Mouse (Mus musculus) lung, adult 18-20 months (tissue): ENCODE results near the gene Dld.

ENCODE experiments used
- DNase-seq, 2 experiments: peaks; one replicate each; pipeline ENCODE4 v3.0.0; 2022; ENCODE audit warnings: mixed read lengths in 2 of 2

Gene Dld

DNA sequence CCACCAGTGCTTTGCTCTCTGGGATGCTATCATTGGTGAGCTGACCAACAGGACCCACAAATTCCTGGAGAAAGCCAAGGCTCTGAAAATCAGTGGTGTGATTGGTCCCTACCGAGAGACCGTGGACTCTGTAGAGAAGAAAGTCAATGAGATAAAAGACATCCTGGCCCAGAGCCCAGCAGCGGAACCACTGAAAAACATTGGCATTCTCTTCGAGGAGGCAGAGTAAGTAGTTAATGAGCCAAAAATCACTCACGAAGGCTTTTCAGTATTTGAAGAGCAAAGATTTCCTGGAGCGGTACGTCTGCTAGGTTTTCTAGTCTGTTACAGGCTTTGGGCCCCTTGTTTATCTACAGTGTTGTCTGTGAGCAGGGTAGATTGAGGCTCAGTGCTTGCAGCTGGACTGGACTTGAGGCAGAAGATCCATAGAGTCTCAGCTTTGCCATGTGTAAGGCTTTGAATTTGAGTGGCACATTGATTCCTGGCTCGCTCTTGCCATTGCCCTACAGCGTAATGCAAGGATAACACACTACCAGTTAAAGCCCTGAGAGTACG, 32.8 kb downstream of the Dld start:
- DNase-seq, result no peak

DNA sequence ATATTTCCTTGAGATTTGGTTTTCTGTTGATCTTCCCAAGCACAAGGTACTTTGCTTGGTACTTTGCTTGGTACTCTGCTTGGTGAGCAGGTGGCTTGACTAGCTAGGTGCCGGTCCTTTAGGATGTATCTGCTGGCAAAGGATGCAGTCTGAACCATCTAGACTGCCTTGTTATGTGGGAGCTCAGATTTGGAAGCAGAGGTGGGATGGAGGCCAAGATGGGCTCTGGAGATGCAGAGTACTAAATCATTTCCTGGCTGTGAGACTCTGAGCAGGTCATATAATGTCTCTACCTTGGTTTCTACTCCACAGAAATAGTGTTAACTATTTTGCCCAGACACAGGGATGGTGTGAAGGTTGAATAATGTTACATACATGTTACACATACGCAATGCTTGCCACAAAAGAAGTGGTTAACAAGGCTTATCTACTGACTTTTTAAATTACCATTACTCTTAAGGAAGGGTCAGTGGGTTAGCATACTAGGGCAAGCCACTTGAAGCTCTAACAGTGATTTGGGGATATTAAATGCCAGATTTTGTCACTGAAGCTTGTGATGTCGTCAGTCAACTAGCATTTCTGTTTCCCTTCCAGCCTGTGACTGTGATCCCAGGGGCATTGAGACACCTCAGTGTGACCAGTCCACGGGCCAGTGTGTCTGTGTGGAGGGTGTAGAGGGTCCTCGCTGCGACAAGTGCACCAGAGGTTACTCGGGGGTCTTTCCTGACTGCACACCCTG, 33.4 kb downstream of the Dld start:
- no peak for DNase-seq

DNA sequence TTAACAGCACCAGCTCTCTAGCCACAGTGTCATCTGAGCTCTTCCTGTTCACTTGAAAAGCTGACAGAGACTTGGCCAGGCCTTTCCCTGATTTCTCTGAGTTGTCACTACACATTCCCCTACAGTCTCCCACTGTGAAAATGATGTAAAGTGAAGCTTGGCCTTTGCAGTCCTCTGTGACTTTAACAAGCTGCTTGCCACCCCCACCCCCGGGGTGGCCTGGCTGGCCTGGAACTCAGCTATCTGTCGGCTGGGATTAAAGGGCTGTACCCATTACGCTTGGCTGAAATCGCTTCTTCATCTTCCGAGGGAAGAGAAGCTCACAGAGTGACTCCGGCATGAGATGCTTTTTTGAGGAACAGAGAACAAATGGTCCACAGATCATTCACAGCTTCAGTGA, 35.3 kb downstream of the Dld start:
- no peak for DNase-seq

DNA sequence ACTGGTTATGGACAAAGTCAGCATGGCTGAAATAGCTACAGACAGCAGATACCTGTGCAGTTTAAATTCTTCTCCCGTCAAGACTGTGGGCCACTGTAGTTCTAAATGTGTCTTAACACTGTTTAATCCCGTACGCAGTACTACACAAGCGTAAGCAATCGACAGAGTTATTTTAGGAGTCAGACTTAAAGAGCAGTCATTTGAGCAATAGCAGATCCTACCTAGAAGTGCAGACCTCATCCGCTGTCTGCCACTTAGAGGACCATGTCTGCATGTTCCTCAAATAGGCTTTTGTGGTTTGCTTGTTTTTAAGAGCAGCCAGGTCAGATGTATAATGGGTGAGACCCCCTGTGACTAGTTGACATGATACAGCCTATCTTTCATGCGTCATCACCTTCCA, 36.9 kb downstream of the Dld start:
- DNase-seq, result no peak

DNA sequence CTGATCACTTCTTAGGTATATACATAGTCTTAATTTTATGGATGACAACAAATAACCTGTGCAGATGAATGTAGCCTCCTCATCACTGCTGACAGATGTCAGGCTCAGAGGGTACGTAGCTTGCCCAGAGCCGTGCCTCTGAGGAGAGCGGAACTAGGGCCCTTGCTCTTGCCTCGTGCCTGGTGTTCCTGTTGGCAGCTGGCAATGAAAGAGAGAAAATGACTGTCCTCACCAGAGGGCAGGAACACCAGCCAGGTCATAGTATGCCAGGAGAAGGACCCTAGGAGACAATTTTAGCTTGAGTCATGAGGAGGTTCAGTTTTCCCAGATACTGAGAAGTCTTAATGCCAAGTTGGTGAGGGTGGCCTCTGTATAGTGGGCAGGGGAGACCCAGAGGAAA, 38.1 kb downstream of the Dld start:
- no peak for DNase-seq

DNA sequence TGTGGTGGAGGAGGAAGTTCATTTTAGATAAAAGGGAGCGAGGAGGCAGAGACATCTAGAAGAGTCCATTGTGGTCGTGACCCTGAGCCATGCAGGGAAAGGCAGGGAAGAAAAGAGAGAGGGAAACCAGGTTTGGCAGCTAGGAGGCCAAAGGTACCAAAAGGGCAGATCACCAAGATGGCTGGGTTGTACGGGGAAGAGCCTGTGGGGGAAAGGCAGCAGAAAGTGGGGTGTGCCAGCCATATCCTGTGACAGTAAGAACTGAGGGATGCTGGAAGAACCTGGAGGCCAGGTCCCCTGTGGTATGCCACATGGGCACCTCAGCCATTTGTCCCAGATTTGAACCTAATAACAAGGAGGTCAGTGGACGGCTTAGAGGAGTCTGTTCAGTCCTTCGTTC, 39.0 kb downstream of the Dld start:
- DNase-seq, result no peak

DNA sequence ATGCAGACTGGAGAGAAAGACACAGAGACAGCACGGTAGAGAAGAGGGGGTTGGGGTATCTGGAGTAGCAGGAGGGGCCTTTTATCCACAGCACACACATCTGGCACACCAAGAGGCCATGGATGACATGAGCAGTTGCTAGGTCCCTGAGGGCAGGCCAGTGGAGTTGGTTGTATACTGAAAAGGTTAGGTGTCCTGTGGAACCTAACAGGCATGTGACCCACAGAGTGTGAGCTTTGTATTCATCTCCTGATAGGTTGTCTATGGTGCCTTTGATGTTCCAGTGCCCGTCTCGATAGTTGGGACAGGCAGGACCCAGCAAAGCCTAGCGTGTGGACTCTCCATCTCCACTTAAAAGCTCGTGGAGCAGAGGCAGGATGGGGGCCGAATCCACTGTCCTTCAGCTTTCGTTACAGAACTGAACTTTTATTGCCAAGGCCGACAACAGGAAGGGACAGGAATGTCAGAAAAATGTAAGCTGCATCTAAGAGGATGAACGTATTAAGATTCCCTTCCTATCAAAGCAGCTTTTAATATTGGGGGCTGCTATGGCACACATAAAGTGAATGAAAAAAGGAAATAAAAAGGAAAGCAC, 39.5 kb downstream of the Dld start:
- DNase-seq, result no peak

DNA sequence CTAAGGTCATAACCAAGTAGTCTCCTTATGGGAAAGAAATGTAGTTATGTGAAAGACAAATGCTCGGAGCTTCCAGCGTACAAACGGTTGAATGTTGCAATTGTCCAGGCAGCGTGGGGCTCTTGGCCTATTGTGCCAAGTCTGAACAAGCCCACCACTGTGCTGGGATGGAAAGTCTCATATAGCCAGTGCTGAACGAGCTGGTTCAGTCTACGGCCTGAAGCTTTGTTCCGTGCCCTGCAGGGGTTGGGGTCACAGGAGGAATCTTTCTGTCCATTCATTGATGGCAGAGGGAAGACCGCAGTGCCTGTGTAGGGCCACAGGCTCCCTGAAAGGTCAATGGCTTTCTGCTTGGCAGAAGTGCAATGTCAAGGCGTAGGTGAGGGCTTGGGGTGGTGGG, 40.6 kb downstream of the Dld start:
- no peak for DNase-seq

DNA sequence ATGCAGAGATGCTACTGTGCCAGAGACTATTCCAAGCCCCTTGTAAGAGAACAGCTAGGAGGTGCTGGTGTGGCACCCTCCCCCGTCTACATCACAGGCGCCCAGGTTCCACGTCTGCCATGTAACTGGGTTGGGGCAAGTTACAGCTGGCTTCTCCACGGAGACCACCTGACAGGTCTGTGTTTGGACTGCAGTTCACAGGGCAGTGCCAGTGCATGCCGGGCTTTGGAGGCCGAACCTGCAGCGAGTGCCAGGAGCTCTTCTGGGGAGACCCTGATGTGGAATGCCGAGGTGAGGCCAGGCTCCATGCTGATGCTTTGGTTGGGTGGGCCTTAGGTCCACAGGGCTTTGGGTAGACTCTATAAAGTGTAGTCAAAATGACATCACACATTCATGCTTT, 43.5 kb downstream of the Dld start:
- DNase-seq, result no peak

DNA sequence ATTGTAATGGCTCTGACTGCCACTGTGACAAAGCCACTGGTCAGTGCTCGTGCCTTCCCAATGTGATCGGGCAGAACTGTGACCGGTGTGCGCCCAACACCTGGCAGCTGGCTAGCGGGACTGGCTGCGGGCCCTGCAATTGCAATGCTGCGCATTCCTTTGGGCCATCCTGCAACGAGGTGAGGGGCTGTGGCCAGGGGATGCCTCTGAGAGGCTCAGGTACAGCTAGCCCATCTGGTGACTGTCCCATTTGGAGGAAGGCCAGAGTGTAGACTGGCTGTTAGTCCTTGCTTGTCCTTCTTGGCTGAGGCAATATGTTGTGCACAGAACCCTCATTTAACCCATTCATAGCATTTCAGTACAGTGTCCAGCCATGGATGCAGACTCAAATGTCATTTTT, 44.2 kb downstream of the Dld start:
- DNase-seq, result no peak

DNA sequence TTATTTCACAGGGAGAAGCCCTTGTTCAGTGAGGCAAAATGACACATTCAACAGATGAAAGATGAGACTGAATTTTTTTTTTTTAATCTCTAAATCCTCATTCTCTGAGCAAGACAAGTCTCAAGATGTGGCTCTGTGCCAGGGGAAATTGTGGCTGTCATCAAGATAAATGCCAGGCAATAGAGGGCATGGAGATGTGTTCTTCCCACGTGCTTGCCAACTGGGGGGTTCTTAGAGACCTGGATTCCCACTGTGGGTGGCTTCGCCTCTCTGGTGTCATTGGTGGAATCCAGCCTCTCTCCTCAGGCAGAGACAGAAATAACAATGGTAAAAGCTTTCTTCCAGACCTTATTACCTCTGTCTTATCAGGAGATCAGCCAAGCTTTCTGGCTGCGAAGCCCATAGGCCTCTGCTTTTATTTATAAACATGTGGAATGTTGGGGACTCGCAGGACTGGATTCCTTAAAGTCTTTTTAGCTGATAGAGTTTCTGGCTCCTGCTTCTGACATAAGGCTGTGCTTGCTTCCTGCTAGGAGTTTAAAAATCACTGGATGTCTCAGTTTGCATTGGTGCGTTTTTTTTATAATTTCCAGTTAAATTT, 45.1 kb downstream of the Dld start:
- no peak for DNase-seq

DNA sequence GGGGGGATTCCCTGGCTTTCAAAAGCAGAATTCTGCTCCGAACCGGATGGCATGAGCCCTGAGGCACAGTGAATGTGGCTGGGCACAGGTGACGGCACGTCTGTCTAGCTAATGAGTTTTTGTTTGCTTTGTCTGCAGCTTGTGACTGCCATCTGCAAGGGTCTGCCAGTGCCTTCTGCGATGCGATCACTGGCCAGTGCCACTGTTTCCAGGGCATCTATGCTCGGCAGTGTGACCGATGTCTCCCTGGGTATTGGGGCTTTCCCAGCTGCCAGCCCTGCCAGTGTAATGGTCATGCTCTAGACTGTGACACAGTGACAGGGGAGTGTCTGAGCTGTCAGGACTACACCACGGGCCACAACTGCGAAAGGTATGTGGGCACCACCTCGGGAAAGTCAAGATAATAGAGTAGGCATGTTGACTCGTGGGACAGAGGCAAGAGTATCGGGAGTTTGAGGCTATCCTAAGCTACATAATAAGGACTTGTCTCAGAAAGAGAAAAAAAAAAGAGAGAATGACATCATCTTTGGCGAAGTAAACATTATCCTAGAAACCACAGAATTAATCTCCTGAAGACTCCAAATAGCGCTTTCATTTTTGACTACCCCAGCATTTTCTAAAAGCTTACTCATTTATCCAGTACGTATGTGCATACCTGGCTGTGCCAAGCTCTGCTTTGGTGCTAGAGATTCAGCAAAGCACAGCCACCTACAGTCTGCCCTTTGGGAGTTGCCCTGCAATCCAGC, 48.3 kb downstream of the Dld start:
- DNase-seq, result no peak

DNA sequence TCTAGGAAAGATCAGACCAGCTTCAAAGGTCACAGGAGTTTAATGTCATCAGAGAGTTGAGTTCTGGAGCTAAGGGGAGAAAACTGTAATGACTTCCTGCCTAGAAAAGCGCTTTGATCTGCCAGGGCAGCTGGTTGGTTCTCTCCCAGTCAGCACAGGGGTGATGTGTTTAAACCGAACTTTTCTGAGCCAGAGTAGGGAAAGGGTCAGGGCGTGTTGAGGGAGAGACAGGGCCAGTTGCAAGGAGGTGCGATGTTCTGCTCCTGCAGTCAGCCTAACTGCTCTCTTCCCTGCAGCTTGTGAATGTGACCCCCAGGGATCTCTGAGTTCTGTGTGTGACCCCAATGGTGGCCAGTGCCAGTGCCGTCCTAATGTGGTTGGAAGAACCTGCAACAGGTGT, 49.0 kb downstream of the Dld start:
- DNase-seq, result no peak

DNA sequence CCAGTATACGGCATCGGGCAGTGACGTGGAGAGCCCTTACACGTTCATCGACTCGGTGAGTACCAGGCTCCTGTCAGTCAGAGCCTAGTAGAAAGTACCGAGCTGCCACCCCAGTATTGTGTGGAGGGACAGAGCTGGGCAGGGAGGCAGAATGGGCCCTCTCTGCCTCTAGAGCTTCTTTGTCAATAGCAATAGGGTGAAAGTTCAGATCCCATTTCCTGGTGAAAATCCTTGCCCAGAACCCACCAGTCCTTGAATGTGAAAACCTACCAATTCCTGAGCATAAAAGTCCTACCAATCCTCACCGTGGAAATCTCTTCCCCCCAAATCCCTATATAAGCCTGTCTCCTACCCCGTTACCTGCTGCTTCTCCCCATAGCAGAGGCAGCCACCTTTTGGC, 51.0 kb downstream of the Dld start:
- DNase-seq, result no peak

DNA sequence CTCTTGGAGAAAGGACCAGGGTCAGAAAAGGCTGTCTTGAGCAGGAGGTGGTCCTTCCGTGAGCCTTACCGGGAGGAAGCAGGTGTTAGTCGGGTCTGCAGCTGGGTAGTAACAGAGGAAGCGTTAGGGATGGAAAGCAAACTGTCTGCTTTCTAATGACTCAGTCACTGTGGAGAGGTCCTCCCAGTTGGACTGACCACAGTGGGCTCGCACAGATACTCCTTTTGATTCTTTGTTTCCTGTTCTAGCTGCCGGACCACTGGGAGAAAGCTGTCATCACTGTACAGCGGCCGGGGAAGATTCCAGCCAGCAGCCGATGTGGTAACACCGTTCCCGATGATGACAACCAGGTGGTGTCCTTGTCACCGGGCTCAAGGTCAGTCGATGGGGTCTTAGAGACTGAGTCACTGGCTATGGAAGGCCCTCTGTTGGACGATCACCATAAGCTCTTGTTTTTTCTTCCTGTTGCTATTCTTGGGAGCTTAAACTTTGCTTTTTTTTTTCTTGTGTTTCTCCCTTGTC, 51.5 kb downstream of the Dld start:
- DNase-seq, result peak; percentile 26 to 46

DNA sequence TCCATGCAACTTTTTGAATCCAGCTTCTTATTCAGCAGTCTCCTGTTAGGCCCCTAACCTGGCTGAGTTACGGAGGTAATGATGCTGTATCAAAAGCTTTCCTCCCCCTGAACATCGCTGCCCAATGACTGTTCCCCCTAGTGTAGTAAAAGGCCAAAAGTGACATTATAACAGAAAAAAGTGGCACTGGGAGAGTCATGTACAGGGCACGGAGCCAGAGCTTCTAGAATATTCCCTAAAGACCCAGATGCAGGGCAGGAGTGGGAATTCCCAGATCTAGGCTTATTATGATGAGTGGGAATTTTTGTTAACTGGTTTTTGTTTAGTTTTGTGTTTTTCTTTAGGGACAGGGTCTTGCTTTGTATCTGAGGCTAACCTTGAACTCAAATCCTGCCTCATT, 52.1 kb downstream of the Dld start:
- no peak for DNase-seq

DNA sequence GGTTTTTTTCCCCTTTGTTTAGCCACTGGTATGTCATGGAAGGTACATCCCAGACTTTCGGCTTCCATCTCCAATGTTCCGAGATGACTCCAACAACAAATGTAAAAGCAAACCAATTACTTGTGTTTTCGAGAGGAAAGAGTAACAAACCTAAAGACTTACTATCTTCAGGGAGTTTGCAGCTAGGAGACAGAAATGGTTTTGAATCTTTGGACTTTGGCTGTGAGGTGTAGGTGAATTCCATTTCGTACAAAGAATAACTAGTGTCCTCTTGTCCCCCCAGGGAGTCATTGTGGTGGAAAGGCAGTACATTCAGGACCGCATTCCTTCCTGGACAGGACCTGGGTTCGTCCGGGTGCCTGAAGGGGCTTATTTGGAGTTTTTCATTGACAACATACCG, 52.7 kb downstream of the Dld start:
- DNase-seq, result no peak

DNA sequence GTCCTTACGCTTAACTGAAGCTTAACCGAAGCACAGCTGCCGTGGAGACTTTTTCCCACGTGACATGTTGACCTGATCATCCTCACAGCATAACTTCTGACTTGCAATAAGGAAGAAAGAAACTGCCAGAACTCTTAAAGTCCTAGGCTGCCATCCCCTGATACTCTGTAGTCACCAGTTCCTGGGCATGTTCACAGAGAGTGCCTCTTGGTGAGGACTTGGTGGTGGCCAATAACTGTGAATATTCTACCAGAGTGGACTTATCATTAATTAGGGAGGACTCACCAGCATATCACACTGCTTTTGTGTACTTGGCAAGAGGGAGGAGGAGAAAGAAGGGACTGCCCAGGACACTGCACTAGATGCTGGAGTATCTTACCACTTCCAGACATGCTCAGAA, 53.1 kb downstream of the Dld start:
- no peak for DNase-seq

DNA sequence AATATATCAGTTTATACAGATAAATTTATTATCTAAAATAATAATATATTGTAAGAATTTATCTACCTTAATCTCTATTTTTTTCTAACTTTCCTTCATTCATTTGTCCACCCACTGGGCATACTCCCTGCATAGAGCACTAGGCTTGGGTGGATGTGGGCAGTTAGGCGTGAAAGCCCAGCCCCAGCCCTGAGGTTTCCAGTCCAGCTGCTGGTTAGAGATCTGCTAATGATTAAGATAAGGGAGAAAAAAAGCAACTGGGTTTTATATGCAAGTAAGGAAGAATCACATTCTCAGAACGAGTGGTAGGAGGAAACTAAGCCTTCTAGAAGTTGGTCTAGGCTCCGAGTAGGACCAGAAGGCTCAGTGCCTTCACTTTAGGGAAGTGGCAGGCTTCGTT, 55.2 kb downstream of the Dld start:
- DNase-seq, result no peak

DNA sequence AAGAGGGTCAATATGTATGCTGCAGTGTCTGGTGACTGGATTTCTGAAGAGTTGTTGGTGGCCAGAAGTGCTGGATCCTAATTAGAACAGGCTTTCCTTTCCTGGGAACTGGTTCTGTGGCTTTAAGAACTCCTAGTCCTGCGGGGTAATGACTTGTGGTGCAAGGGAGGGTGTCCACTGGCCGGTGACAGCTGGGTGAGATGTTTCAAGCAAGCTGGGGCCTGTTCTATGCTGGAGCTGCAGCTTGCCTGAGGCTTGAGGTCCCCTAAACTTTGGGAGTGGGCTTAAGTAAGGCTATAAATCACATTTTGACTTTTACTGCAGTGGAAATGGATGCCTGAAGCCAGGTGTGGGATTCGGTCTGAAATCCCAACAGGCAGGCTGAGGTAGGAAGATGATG, 55.7 kb downstream of the Dld start:
- DNase-seq, result peak in 1 of 2 experiments; percentile 48

DNA sequence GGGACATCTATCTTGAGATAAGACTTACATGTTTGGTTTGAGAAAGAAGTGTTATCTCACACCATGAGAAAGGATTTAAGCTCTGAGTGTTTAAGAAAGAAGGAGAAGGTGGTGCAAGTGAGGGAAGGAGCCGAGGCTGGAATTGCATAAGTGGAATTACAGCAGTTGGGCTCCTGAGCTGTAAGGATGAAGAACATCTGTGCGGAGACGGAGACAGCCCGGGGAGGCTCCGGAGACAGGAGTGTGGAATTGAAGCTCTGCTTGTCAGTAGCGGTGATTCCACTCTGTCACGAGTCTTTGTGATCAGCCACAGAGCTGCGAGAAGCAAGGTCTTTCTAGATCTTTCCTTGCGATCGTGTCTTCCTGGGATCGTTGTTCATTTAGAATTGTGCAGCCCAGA, 56.3 kb downstream of the Dld start:
- peak in 1 of 2 experiments; percentile 29 for DNase-seq

DNA sequence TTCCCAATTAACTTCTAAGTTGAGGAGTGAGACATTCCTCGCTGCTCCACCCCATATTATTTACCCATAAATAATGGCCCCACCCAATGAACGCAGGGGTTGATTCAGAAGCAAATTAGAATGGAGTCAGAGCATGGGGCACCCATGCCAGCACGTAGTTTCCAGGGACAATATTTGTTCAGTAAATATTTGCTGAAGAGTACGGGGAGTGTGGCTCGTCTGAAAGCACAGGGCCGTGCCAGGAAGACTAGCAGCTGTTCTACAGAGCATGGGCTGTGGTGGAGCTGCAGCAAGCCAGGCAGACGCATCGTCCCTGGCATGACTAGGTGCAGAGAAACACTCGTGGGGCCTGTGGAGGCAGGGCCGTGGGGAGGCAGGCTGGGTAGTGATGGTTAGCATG, 56.7 kb downstream of the Dld start:
- DNase-seq, result peak in 1 of 2 experiments; percentile 60
